ENCODE assay signal across 22 mouse cellular contexts in genomic region chr7:124372297-124372696, GRCm38 (mm10).
A peak's percentile ranks its signal among the peaks of the same experiment; 100 is the strongest.
DNase-seq lines count a peak whose midpoint lies in the region; ATAC-seq and TF ChIP-seq lines count a peak whose summit lies in the region.
"Had no signal": no experiment of that assay in that cellular context is flagged by ENCODE, and none has a peak within 500 bp of the region (broad histone marks: within the 10 kb centered on the region; RNA-seq: fewer than 3 reads in every experiment).

No protein-coding gene starts in this region.

- WGBS in intestine, embryonic 14.5 days: 40% methylated on average over 1 of the region's 1 CpGs
- WGBS in intestine, embryonic 15.5 days: 48% methylated on average over 1 of the region's 1 CpGs
- 26% methylated on average over 1 of the region's 1 CpGs for WGBS in intestine, postnatal 0 days
- 81% methylated on average over 1 of the region's 1 CpGs for WGBS in forebrain, embryonic 13.5 days

- TF ChIP-seq CTCF in intestine, postnatal 0 days (IDR thresholded peaks at IDR 0.05; ENCODE audit: low read depth): no peak

- H3K4me1 ChIP-seq in intestine, embryonic 14.5 days (replicated peaks; ENCODE audit: control insufficient read depth, insufficient read depth, low read length): no peaks in the 10 kb centered on the region
- no peaks in the 10 kb centered on the region for H3K4me1 ChIP-seq in intestine, embryonic 15.5 days (replicated peaks)
- no peaks in the 10 kb centered on the region for H3K4me1 ChIP-seq in intestine, postnatal 0 days (replicated peaks; ENCODE audit: control insufficient read depth, insufficient read depth, low read length)
- no peaks in the 10 kb centered on the region for H3K4me1 ChIP-seq in forebrain, embryonic 13.5 days
- H3K4me1 ChIP-seq: embryonic facial prominence, embryonic 15.5 days; forebrain, embryonic 10.5 days; forebrain, embryonic 12.5 days; forebrain, embryonic 15.5 days had no signal

- no peaks in the 10 kb centered on the region for H3K36me3 ChIP-seq in intestine, embryonic 14.5 days (ENCODE audit: control insufficient read depth, insufficient read depth, low read length)
- H3K36me3 ChIP-seq in intestine, embryonic 15.5 days: no peaks in the 10 kb centered on the region
- H3K36me3 ChIP-seq in intestine, postnatal 0 days (ENCODE audit: control insufficient read depth, insufficient read depth): no peaks in the 10 kb centered on the region
- no peaks in the 10 kb centered on the region for H3K36me3 ChIP-seq in forebrain, embryonic 13.5 days (ENCODE audit: poor library complexity, severe bottlenecking)
- H3K36me3 ChIP-seq: embryonic facial prominence, embryonic 13.5 days; embryonic facial prominence, embryonic 15.5 days; forebrain, embryonic 10.5 days; forebrain, embryonic 12.5 days; forebrain, embryonic 15.5 days had no signal

- no peaks in the 10 kb centered on the region for H3K27me3 ChIP-seq in intestine, embryonic 14.5 days (replicated peaks; ENCODE audit: control insufficient read depth, insufficient read depth, low read length)
- no peaks in the 10 kb centered on the region for H3K27me3 ChIP-seq in intestine, embryonic 15.5 days (replicated peaks)
- H3K27me3 ChIP-seq in intestine, postnatal 0 days (replicated peaks; ENCODE audit: control insufficient read depth, insufficient read depth, low read length): no peaks in the 10 kb centered on the region
- no peaks in the 10 kb centered on the region for H3K27me3 ChIP-seq in forebrain, embryonic 13.5 days
- H3K27me3 ChIP-seq: embryonic facial prominence, embryonic 13.5 days; embryonic facial prominence, embryonic 15.5 days; forebrain, embryonic 12.5 days; forebrain, embryonic 15.5 days had no signal

- no peak for DNase-seq in intestine, embryonic 14.5 days (ENCODE audit: low spot score)
- DNase-seq in testis, postnatal 10 days (ENCODE audit: low spot score): no peak
- DNase-seq: adrenal gland, adult 2 months; adrenal gland, postnatal 10 days; adrenal gland, postnatal 25 days; cerebellum, adult 11 months; cerebellum, adult 18-20 months; cerebellum, adult 8-10 months; cerebellum, adult 9-11 months; cerebellum, postnatal 14 days; cerebellum, postnatal 36 days; embryo, embryonic 11 days; forebrain, postnatal 0 days had no signal

- no peak overlapping the region for H3K4me3 ChIP-seq in intestine, embryonic 14.5 days (ENCODE audit: low read depth, low read length)
- H3K4me3 ChIP-seq in intestine, embryonic 15.5 days (replicated peaks): no peak overlapping the region
- no peak overlapping the region for H3K4me3 ChIP-seq in intestine, postnatal 0 days (ENCODE audit: low read depth, low read length)
- H3K4me3 ChIP-seq in forebrain, embryonic 13.5 days: no peak overlapping the region
- H3K4me3 ChIP-seq: embryonic facial prominence, embryonic 13.5 days; embryonic facial prominence, embryonic 15.5 days; erythroblast, embryonic 14.5 days; forebrain, embryonic 10.5 days; forebrain, embryonic 12.5 days; forebrain, embryonic 15.5 days had no signal

- ATAC-seq in intestine, embryonic 14.5 days (replicated peaks; ENCODE audit: low FRiP score, low TSS enrichment, low read depth): peak; percentile 66; the same call in 1 of the 2 replicates
- ATAC-seq in intestine, embryonic 15.5 days: peak; percentile 74
- ATAC-seq in intestine, postnatal 0 days: peak; percentile 26; the same call in 1 of the 2 replicates
- ATAC-seq in forebrain, embryonic 13.5 days: no peak
- ATAC-seq: forebrain, embryonic 15.5 days; forebrain, postnatal 0 days had no signal

- H3K4me2 ChIP-seq in intestine, embryonic 14.5 days (ENCODE audit: low read length): no peak overlapping the region
- no peak overlapping the region for H3K4me2 ChIP-seq in intestine, embryonic 15.5 days (replicated peaks)
- H3K4me2 ChIP-seq in intestine, postnatal 0 days (replicated peaks; ENCODE audit: low read depth): no peak overlapping the region
- H3K4me2 ChIP-seq in forebrain, embryonic 13.5 days: no peak overlapping the region
- H3K4me2 ChIP-seq: embryonic facial prominence, embryonic 13.5 days; embryonic facial prominence, embryonic 15.5 days; forebrain, embryonic 12.5 days; forebrain, embryonic 15.5 days had no signal

- H3K9ac ChIP-seq in intestine, embryonic 14.5 days (ENCODE audit: low read length): no peak overlapping the region
- H3K9ac ChIP-seq in intestine, embryonic 15.5 days: no peak overlapping the region
- H3K9ac ChIP-seq in intestine, postnatal 0 days (ENCODE audit: low read depth, low read length): no peak overlapping the region
- H3K9ac ChIP-seq in forebrain, embryonic 13.5 days: no peak overlapping the region
- H3K9ac ChIP-seq: embryonic facial prominence, embryonic 13.5 days; embryonic facial prominence, embryonic 15.5 days; forebrain, embryonic 12.5 days; forebrain, embryonic 15.5 days; forebrain, postnatal 0 days had no signal

- no peaks in the 10 kb centered on the region for H3K9me3 ChIP-seq in intestine, embryonic 14.5 days (ENCODE audit: control insufficient read depth, low read length)
- H3K9me3 ChIP-seq in intestine, embryonic 15.5 days: no peaks in the 10 kb centered on the region
- no peaks in the 10 kb centered on the region for H3K9me3 ChIP-seq in intestine, postnatal 0 days (ENCODE audit: control insufficient read depth)
- H3K9me3 ChIP-seq in forebrain, embryonic 13.5 days (replicated peaks): no peaks in the 10 kb centered on the region
- H3K9me3 ChIP-seq: embryonic facial prominence, embryonic 13.5 days; embryonic facial prominence, embryonic 15.5 days; forebrain, embryonic 10.5 days; forebrain, embryonic 12.5 days; forebrain, embryonic 15.5 days had no signal

- no peak overlapping the region for H3K27ac ChIP-seq in intestine, embryonic 14.5 days (ENCODE audit: low read depth)
- 0 out of 2 replicates have a peak overlapping the region, but pooled peaks have one; percentile 18 for H3K27ac ChIP-seq in intestine, embryonic 15.5 days
- no peak overlapping the region; the same call in 1 of the 2 replicates for H3K27ac ChIP-seq in intestine, postnatal 0 days (ENCODE audit: low read depth, low read length)
- no peak overlapping the region for H3K27ac ChIP-seq in forebrain, embryonic 13.5 days
- H3K27ac ChIP-seq: embryonic facial prominence, embryonic 13.5 days; embryonic facial prominence, embryonic 15.5 days; forebrain, embryonic 10.5 days; forebrain, embryonic 12.5 days; forebrain, embryonic 15.5 days had no signal
